Mouse (Mus musculus): ENCODE data around the gene Ccdc169.

DNA sequence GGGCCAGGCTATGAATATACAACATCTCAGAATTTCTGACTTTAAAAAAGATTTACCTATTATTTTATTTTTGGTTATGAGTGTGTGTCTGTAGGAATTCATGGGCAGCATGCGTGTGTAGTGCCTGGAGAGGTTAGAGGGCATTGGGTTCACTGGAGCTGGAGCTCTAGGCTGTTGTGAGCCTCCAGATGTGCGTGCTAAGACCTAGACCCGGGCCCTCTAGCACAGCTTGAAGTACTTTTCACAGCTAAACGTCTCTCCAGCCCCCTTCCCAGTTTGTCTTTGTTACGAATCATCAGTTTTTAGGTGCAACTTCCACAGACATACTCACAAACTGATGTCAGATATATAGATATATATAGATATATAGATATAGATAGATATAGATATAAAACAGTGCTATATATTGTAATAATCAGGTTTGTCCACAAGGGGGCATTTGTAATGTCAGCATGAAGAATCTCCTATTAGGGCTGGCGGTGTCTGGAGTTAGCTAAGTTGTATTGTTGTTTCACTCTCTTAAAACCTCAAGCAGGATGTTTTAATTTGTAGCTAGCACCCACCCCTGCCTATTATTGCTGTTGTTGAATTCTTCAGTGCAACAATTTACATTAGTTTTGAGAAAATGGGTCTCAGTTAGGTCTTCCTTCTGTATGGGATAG is 15.7 kb downstream of the Ccdc169 start:
- TF ChIP-seq GATA1 (IDR thresholded peaks at IDR 0.05; ENCODE audit: borderline replicate concordance, low read length) (no peak), FLI1 (IDR thresholded peaks at IDR 0.05; ENCODE audit: low read length) (no peak)

All from megakaryocyte, embryonic 14.5 days (primary cell).